Comparison of ENCODE assay signal across 14 mouse cellular contexts in genomic region chr3:69446989-69447388, GRCm38 (mm10).
A peak's percentile ranks its signal among the peaks of the same experiment; 100 is the strongest.
DNase-seq lines count a peak whose midpoint lies in the region; ATAC-seq lines count a peak whose summit lies in the region.
"Had no signal": no experiment of that assay in that cellular context is flagged by ENCODE, and none has a peak within 500 bp of the region (broad histone marks: within the 10 kb centered on the region; RNA-seq: fewer than 3 reads in every experiment).

No protein-coding gene starts in this region.

- no peaks in the 10 kb centered on the region for H3K4me1 ChIP-seq in forebrain, embryonic 14.5 days (ENCODE audit: control insufficient read depth, insufficient read depth, low read length)
- H3K4me1 ChIP-seq in forebrain, embryonic 16.5 days (replicated peaks; ENCODE audit: control insufficient read depth, insufficient read depth, low read length): 0 out of 2 replicates have a peak, but pooled peaks cover 3% of the 10 kb centered on the region
- H3K4me1 ChIP-seq: forebrain, embryonic 10.5 days; hindbrain, embryonic 13.5 days; liver, embryonic 12.5 days had no signal

- no peak overlapping the region for H3K4me3 ChIP-seq in forebrain, embryonic 14.5 days (ENCODE audit: low read depth, low read length)
- H3K4me3 ChIP-seq in forebrain, embryonic 16.5 days (replicated peaks; ENCODE audit: low read length): no peak overlapping the region
- H3K4me3 ChIP-seq: forebrain, embryonic 10.5 days; hindbrain, embryonic 13.5 days; liver, embryonic 12.5 days had no signal

- no peak overlapping the region for H3K27ac ChIP-seq in forebrain, embryonic 14.5 days (ENCODE audit: low read depth, low read length)
- H3K27ac ChIP-seq in forebrain, embryonic 16.5 days (ENCODE audit: low read length): no peak overlapping the region
- H3K27ac ChIP-seq: forebrain, embryonic 10.5 days; hindbrain, embryonic 13.5 days; liver, embryonic 12.5 days had no signal

- H3K36me3 ChIP-seq in forebrain, embryonic 14.5 days (ENCODE audit: control insufficient read depth, insufficient read depth, low read length): no peaks in the 10 kb centered on the region
- no peaks in the 10 kb centered on the region for H3K36me3 ChIP-seq in forebrain, embryonic 16.5 days (ENCODE audit: control insufficient read depth, insufficient read depth)
- H3K36me3 ChIP-seq: forebrain, embryonic 10.5 days; hindbrain, embryonic 13.5 days; liver, embryonic 12.5 days had no signal

- intact Hi-C loops in heart, postnatal 10 days (cut with DNase I): no loop called here

- H3K9me3 ChIP-seq in forebrain, embryonic 14.5 days (replicated peaks; ENCODE audit: control insufficient read depth, low read length): no peaks in the 10 kb centered on the region
- no peaks in the 10 kb centered on the region for H3K9me3 ChIP-seq in forebrain, embryonic 16.5 days (ENCODE audit: control insufficient read depth, low read length)
- H3K9me3 ChIP-seq: forebrain, embryonic 10.5 days; hindbrain, embryonic 13.5 days; liver, embryonic 12.5 days had no signal

- no peak overlapping the region for H3K4me2 ChIP-seq in forebrain, embryonic 14.5 days (ENCODE audit: low read length)
- no peak overlapping the region for H3K4me2 ChIP-seq in forebrain, embryonic 16.5 days (ENCODE audit: low read length)
- H3K4me2 ChIP-seq: hindbrain, embryonic 13.5 days; liver, embryonic 12.5 days had no signal

- ATAC-seq in forebrain, embryonic 14.5 days: 0 out of 2 replicates have a peak, but pooled peaks have one; percentile 29
- no peak for ATAC-seq in forebrain, embryonic 16.5 days
- ATAC-seq in common myeloid progenitor, adult 5-6 weeks (replicated peaks; ENCODE audit: low read depth, poor library complexity, severe bottlenecking): peak; percentile 73
- ATAC-seq: liver, embryonic 12.5 days had no signal

- DNase-seq in forebrain, embryonic 14.5 days (ENCODE audit: low spot score): no peak
- peak; percentile 5 for DNase-seq in kidney, postnatal 14 days
- DNase-seq in kidney, postnatal 10 days: no peak
- peak; percentile 14 to 30 for DNase-seq in heart, postnatal 10 days
- no peak for DNase-seq in spleen, postnatal 14 days (ENCODE audit: low spot score in 2 of 2)
- no peak for DNase-seq in right cerebral cortex, adult 18-20 months
- DNase-seq: adrenal gland, postnatal 36 days; cerebellum, adult 2 months; right cerebral cortex, postnatal 4 days had no signal

- no peaks in the 10 kb centered on the region for H3K27me3 ChIP-seq in forebrain, embryonic 14.5 days (replicated peaks; ENCODE audit: control insufficient read depth, insufficient read depth, low read length)
- H3K27me3 ChIP-seq in forebrain, embryonic 16.5 days (replicated peaks; ENCODE audit: control insufficient read depth, insufficient read depth, low read length): no peaks in the 10 kb centered on the region
- H3K27me3 ChIP-seq: hindbrain, embryonic 13.5 days; liver, embryonic 12.5 days had no signal

- WGBS in forebrain, embryonic 14.5 days: 90% methylated on average over 5 of the region's 5 CpGs
- WGBS in forebrain, embryonic 16.5 days: 84% methylated on average over 5 of the region's 5 CpGs

- H3K9ac ChIP-seq in forebrain, embryonic 14.5 days (ENCODE audit: low read length): no peak overlapping the region
- no peak overlapping the region for H3K9ac ChIP-seq in forebrain, embryonic 16.5 days (replicated peaks; ENCODE audit: low read depth, low read length)
- H3K9ac ChIP-seq: hindbrain, embryonic 13.5 days; liver, embryonic 12.5 days had no signal

Comparison
In these comparisons a context has a peak if more than half of its experiments do, and no peak if none do; other contexts are left out.
1. DNase-seq: peak in kidney, postnatal 14 days (single experiment) and heart, postnatal 10 days (2 of 2); none in forebrain, embryonic 14.5 days (single experiment), kidney, postnatal 10 days (single experiment), spleen, postnatal 14 days (0 of 2) and right cerebral cortex, adult 18-20 months (single experiment).